Mouse (Mus musculus) liver, adult 2 months (tissue): ENCODE measurements around the gene Fzd5. TPM values are rescaled to one million over a fixed set of nuclear protein-coding genes. Genes with fewer than 3 reads are reported as not detected.

ENCODE experiments used
- DNase-seq: peaks from one replicate; pipeline ENCODE4 v3.0.0-alpha.2; 2011; ENCODE audit warnings: low read depth, low spot score; ENCODE audit errors: extremely low read depth
- H3K27ac ChIP-seq: fragments of 200-500 bp; replicated peaks from 2 replicates; pipeline ENCODE4 v1.5.1; 2012; ENCODE audit warnings: low read depth, mild to moderate bottlenecking, control low read depth, inconsistent platforms, low read length; ENCODE audit not compliant: insufficient read depth
- H3K27me3 ChIP-seq: fragments of 200-500 bp; 2 replicates; pipeline ENCODE4 v1.6.1; 2012; ENCODE audit warnings: mild to moderate bottlenecking, moderate library complexity, low read length, inconsistent platforms; ENCODE audit not compliant: control insufficient read depth, insufficient read depth
- H3K36me3 ChIP-seq: fragments of 200-500 bp; 2 replicates; pipeline ENCODE4 v1.6.1; 2012; ENCODE audit warnings: low read length, inconsistent platforms; ENCODE audit not compliant: control insufficient read depth, insufficient read depth
- H3K4me1 ChIP-seq: fragments of 200-500 bp; 2 replicates; pipeline ENCODE4 v1.6.1; 2011; ENCODE audit warnings: low read length; ENCODE audit not compliant: control insufficient read depth, insufficient read depth
- H3K4me3 ChIP-seq: fragments of 200-500 bp; 2 replicates; pipeline ENCODE4 v1.5.1; 2011; ENCODE audit warnings: low read depth, mild to moderate bottlenecking, control low read depth, low read length, moderate library complexity; ENCODE audit not compliant: insufficient read depth
- H3K79me2 ChIP-seq: fragments of 200-500 bp; 2 replicates; pipeline ENCODE4 v1.6.1; 2012; ENCODE audit warnings: inconsistent platforms, mild to moderate bottlenecking, low read length, moderate library complexity; ENCODE audit not compliant: control insufficient read depth, insufficient read depth
- H3K9ac ChIP-seq: fragments of 200-500 bp; 2 replicates; pipeline ENCODE4 v1.6.1; 2012; ENCODE audit warnings: low read depth, mild to moderate bottlenecking, control low read depth, inconsistent platforms, low read length
- CTCF ChIP-seq: fragments of 200-500 bp; IDR thresholded peaks from 2 replicates; pipeline ENCODE4 v1.5.1; 2011; ENCODE audit warnings: low read depth, low read length, control low read depth
- POLR2A ChIP-seq: fragments of 200-500 bp; IDR thresholded peaks from 2 replicates; pipeline ENCODE4 v1.6.1; 2011; ENCODE audit warnings: low read length, control low read depth; ENCODE audit not compliant: insufficient read depth; ENCODE audit errors: extremely low read depth
- WGBS: fragments of 180-500 bp; shearing (Covaris S2); methylation state at CpG from one replicate; pipeline ENCODE4 v1.1.7; 2018; 5-methylcytosine and 5-hydroxymethylcytosine counted together
- polyA plus RNA-seq: library from polyadenylated mRNA; depleted of rRNA; stranded (reverse); fragments of >200 nt; gene quantifications from 2 replicates; pipeline ENCODE4 v1.2.3, GENCODE M21; 2012
- total RNA-seq: library from RNA; depleted of rRNA; stranded (reverse); fragments of >200 nt; gene quantifications from 2 replicates; pipeline ENCODE4 v1.2.3, GENCODE M21; 2014

The Fzd5 gene
- total and polyA plus RNA-seq, 2 experiments = 3.1 to 4.7 TPM

DNA sequence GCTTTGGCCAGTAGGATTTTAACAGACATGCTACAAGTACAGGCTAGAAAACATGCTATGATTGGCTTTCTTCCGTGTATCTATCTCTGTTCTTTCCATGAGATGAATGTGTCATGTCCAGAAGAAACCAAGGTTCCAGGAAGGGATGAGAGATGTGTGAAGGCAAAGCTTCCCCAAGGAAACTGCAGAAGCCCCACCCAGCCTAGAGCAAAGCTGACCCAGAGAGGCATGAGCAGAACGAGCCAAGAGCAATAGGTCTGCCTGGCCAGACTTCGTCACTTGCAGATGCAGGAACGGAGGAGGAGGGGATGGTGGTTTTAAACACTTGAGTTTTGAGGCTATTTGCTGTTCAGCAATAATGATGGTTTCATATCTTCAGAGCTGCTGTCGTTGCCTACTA, 20.2 kb upstream of the Fzd5 start:
- Histone ChIP-seq H3K9ac (no peak overlapping the region), H3K4me3 (no peak overlapping the region), H3K79me2 (no peaks in the 10 kb centered on the region), H3K27me3 (no peaks in the 10 kb centered on the region), H3K36me3 (no peaks in the 10 kb centered on the region), H3K4me1 (peaks cover 24% of the 10 kb centered on the region), H3K27ac (no peak overlapping the region)
- DNase-seq = no peak
- TF ChIP-seq POLR2A (no peak), CTCF (no peak)
- 80% methylated on average over 5 of the region's 5 CpGs for WGBS

DNA sequence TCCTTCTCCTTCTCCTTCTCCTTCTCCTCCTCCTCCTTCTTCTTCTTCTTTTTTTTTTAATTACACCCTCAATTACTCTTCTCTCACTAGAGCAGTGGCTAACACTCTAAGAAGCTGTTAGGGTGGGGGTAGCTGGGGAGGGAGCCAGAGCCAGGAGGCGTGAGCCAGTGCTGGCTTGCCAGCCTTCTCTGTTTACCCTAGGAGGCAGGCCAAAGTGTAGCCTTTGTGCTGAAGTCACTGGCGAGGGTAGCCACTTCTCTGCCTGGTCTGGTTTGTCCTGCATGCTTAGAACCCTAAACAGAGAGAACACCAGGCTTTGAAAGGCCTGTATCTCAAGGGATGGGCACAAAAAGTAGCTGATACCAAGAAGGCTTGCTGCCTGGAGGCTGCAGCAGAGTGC, 19.7 kb upstream of the Fzd5 start:
- peak; percentile 79 for DNase-seq
- no peak for TF ChIP-seq CTCF
- TF ChIP-seq POLR2A = no peak
- WGBS = 18% methylated on average over 2 of the region's 2 CpGs
- Histone ChIP-seq H3K4me3 (no peak overlapping the region), H3K27ac (no peak overlapping the region), H3K4me1 (peaks cover 24% of the 10 kb centered on the region), H3K36me3 (no peaks in the 10 kb centered on the region), H3K79me2 (no peaks in the 10 kb centered on the region), H3K27me3 (no peaks in the 10 kb centered on the region), H3K9ac (no peak overlapping the region)

DNA sequence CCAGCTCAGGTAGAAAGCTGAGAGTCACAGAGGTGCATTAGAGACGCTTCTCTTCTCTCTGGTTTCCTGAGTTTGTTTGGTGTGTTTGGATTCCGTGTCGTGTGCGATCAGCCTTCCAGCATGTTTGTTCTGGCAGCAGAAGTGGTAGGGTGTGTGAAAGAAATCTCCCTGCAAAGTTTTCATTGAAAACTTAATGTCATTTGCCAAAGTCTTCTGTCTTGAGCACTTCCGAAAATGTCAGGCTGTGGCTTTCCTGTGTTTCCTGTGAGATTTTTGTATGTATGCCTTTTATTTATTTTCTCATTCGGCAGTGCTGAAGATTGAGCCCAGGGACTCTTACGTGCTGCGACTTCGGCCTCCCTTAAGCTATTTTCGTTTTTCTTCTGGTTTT, 19.1 kb upstream of the Fzd5 start:
- H3K27me3 ChIP-seq = no peaks in the 10 kb centered on the region
- no peaks in the 10 kb centered on the region for H3K36me3 ChIP-seq
- 21% methylated on average over 10 of the region's 10 CpGs for WGBS
- DNase-seq = peak; percentile 77
- no peaks in the 10 kb centered on the region for H3K79me2 ChIP-seq
- H3K27ac ChIP-seq = peak overlapping the region; percentile 62
- H3K4me3 ChIP-seq = no peak overlapping the region
- no peak overlapping the region for H3K9ac ChIP-seq
- TF ChIP-seq CTCF (no peak), POLR2A (no peak)
- H3K4me1 ChIP-seq = peaks cover 24% of the 10 kb centered on the region

DNA sequence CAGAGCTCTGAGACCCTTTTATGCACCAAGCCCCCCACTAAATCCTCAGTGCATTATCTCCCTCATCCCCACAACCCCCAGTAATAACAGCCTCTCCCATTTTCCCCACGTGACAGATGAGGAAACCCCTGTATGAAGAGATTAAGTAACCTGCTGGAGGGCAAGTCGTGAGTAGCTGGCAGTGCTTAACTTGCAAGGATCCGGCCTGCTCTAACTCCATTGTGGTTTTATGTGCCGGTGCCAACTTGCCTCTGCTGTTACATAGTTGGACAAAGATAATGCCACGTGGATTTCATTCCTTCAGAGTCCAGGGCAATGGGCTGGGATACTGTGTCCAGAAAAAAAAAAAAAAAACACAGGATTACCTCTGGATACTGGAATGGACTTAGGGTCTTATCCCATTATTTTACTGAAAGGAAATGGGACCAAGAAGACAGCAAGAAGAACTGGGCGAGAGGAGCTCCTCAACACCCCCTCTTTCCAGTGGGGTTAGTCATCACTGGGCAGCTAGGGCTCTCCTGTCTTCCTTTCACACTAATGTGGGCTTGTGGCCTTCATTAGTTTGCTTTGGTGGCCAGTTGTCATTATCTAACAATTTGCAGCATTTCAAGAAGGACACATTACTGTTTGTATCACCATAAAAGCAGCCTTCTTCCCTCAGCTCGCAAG, 18.6 kb upstream of the Fzd5 start:
- DNase-seq = peak; percentile 87
- 24% methylated on average over 7 of the region's 7 CpGs for WGBS
- peak overlapping the region; percentile 62 for H3K27ac ChIP-seq

DNA sequence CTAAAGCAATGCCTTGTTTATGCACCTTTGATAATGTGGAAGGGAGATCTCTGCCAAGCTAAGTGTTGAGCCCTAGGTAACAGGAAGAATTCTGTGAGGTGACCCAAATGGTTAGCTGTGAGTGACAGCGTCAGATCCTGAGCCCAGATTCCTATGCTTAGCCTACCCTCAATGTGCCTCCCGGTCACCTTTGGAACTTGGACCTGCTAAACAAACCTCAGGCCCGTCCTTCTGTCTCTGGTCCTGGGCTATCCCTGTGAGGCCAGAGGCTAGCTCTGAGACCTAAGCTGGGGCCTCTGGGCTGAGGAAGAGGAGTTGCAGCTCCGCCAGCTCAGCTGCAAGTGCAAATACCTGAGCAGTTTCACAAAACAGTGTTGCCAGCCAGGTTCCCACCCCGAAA, 17.1 kb upstream of the Fzd5 start:
- H3K27ac ChIP-seq = peak overlapping the region; percentile 67
- 34% methylated on average over 5 of the region's 5 CpGs for WGBS

More for the DNA sequence above, 18.6 kb upstream of the Fzd5 start:
- Histone ChIP-seq H3K4me3 (no peak overlapping the region), H3K9ac (no peak overlapping the region), H3K4me1 (peaks cover 24% of the 10 kb centered on the region), H3K79me2 (no peaks in the 10 kb centered on the region), H3K27me3 (no peaks in the 10 kb centered on the region), H3K36me3 (no peaks in the 10 kb centered on the region)
- TF ChIP-seq CTCF (no peak), POLR2A (no peak)

DNA sequence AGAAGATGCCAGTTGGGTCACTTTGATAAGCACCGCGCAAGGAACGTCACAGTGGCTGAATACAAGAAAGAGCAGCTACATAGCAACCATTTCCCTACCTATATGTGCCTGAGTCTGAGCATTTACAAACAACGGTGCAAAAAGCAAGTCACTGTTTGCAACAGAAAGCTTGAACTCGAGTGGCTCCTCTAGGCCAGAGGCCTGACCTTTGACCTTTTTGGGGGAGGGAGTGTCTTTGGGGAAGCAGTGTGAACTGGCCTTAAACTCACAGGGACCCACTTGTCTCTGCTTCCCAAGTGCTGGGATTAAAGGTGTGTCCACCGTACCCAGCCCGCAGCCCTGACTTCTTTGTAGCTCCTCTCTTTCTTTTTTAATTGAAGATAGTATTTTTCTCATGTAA, 16.1 kb upstream of the Fzd5 start:
- H3K4me3 ChIP-seq = no peak overlapping the region
- H3K36me3 ChIP-seq = no peaks in the 10 kb centered on the region
- H3K27me3 ChIP-seq = no peaks in the 10 kb centered on the region
- 54% methylated on average over 7 of the region's 7 CpGs for WGBS
- TF ChIP-seq POLR2A (no peak), CTCF (no peak)
- no peaks in the 10 kb centered on the region for H3K79me2 ChIP-seq
- H3K9ac ChIP-seq = no peak overlapping the region
- DNase-seq = peak; percentile 77
- peak overlapping the region; percentile 62 for H3K27ac ChIP-seq
- peaks cover 24% of the 10 kb centered on the region for H3K4me1 ChIP-seq

More for the DNA sequence above, 17.1 kb upstream of the Fzd5 start:
- DNase-seq = peak; percentile 91
- Histone ChIP-seq H3K36me3 (no peaks in the 10 kb centered on the region), H3K4me3 (no peak overlapping the region), H3K27me3 (no peaks in the 10 kb centered on the region), H3K79me2 (no peaks in the 10 kb centered on the region), H3K9ac (no peak overlapping the region), H3K4me1 (peaks cover 24% of the 10 kb centered on the region)
- no peak for TF ChIP-seq POLR2A
- TF ChIP-seq CTCF = no peak
